Comparison of ENCODE assay signal across 8 mouse cellular contexts in genomic region chr3:105801191-105802166, GRCm38 (mm10). TPM values are rescaled to one million over a fixed set of nuclear protein-coding genes. Genes with fewer than 3 reads are reported as not detected.
DNase-seq lines count a peak whose midpoint lies in the region; ATAC-seq and TF ChIP-seq lines count a peak whose summit lies in the region.

TSS of gene Rap1a (minus strand) at chr3:105801336.

- no peaks in the 10 kb centered on the region for H3K27me3 ChIP-seq in forebrain, embryonic 11.5 days (ENCODE audit: control insufficient read depth, insufficient read depth, low read length)
- H3K27me3 ChIP-seq in heart, embryonic 15.5 days, result peaks cover 9% of the 10 kb centered on the region; the same call in 1 of the 2 replicates
- H3K27me3 ChIP-seq in liver, embryonic 15.5 days, result no peaks in the 10 kb centered on the region
- H3K27me3 ChIP-seq in neural tube, embryonic 12.5 days (replicated peaks), result no peaks in the 10 kb centered on the region
- H3K27me3 ChIP-seq in stomach, postnatal 0 days (ENCODE audit: control insufficient read depth, insufficient read depth, low read length), result no peaks in the 10 kb centered on the region

- DNase-seq in forebrain, embryonic 11.5 days (ENCODE audit: low spot score), result peak; percentile 92
- peak; percentile 88 for DNase-seq in kidney, postnatal 14 days
- DNase-seq in stomach, postnatal 0 days (ENCODE audit: low spot score), result peak; percentile 87

- TF ChIP-seq EP300 in stomach, postnatal 0 days (optimal IDR thresholded peaks at IDR 0.05), result no peak

- TF ChIP-seq CTCF in stomach, postnatal 0 days (IDR thresholded peaks at IDR 0.05; ENCODE audit: low read depth), result no peak

- H3K27ac ChIP-seq in brown adipose tissue, adult 24 weeks (replicated peaks; ENCODE audit: low read depth, low read length), result peak within 1 kb of the TSS; percentile 93
- peak within 1 kb of the TSS; percentile 74 for H3K27ac ChIP-seq in forebrain, embryonic 11.5 days (ENCODE audit: low read depth, low read length)
- H3K27ac ChIP-seq in heart, embryonic 15.5 days, result peak within 1 kb of the TSS; percentile 91
- H3K27ac ChIP-seq in liver, embryonic 15.5 days (replicated peaks), result peak within 1 kb of the TSS; percentile 96
- H3K27ac ChIP-seq in neural tube, embryonic 12.5 days, result peak within 1 kb of the TSS; percentile 81
- H3K27ac ChIP-seq in stomach, postnatal 0 days (replicated peaks), result peak within 1 kb of the TSS; percentile 96

- H3K4me2 ChIP-seq in forebrain, embryonic 11.5 days (ENCODE audit: low read depth, low read length, severe bottlenecking), result peak within 1 kb of the TSS; percentile 67
- H3K4me2 ChIP-seq in heart, embryonic 15.5 days, result peak within 1 kb of the TSS; percentile 80
- H3K4me2 ChIP-seq in liver, embryonic 15.5 days, result peak within 1 kb of the TSS; percentile 77
- peak within 1 kb of the TSS; percentile 70 for H3K4me2 ChIP-seq in neural tube, embryonic 12.5 days (replicated peaks)
- H3K4me2 ChIP-seq in stomach, postnatal 0 days (replicated peaks; ENCODE audit: low read depth), result peak within 1 kb of the TSS; percentile 73

- H3K36me3 ChIP-seq in forebrain, embryonic 11.5 days (ENCODE audit: control insufficient read depth, insufficient read depth, low read length), result no peaks in the 10 kb centered on the region
- H3K36me3 ChIP-seq in heart, embryonic 15.5 days, result no peaks in the 10 kb centered on the region
- no peaks in the 10 kb centered on the region for H3K36me3 ChIP-seq in liver, embryonic 15.5 days (replicated peaks)
- no peaks in the 10 kb centered on the region for H3K36me3 ChIP-seq in neural tube, embryonic 12.5 days
- no peaks in the 10 kb centered on the region for H3K36me3 ChIP-seq in stomach, postnatal 0 days (ENCODE audit: control insufficient read depth, insufficient read depth, low read length)

- H3K9me3 ChIP-seq in forebrain, embryonic 11.5 days (ENCODE audit: control insufficient read depth, low read length), result no peaks in the 10 kb centered on the region
- no peaks in the 10 kb centered on the region for H3K9me3 ChIP-seq in heart, embryonic 15.5 days (replicated peaks)
- H3K9me3 ChIP-seq in liver, embryonic 15.5 days (replicated peaks), result no peaks in the 10 kb centered on the region
- H3K9me3 ChIP-seq in neural tube, embryonic 12.5 days, result no peaks in the 10 kb centered on the region
- no peaks in the 10 kb centered on the region for H3K9me3 ChIP-seq in stomach, postnatal 0 days (ENCODE audit: control insufficient read depth, low read length)

- H3K4me1 ChIP-seq in brown adipose tissue, adult 24 weeks (ENCODE audit: control insufficient read depth, insufficient read depth, insufficient read length, low read length), result peaks cover 34% of the 10 kb centered on the region
- H3K4me1 ChIP-seq in forebrain, embryonic 11.5 days (replicated peaks; ENCODE audit: control insufficient read depth, insufficient read depth, low read length), result peaks cover 2% of the 10 kb centered on the region; the same call in 1 of the 2 replicates
- H3K4me1 ChIP-seq in heart, embryonic 15.5 days (replicated peaks), result peaks cover 26% of the 10 kb centered on the region
- H3K4me1 ChIP-seq in liver, embryonic 15.5 days (replicated peaks), result peaks cover 63% of the 10 kb centered on the region
- H3K4me1 ChIP-seq in neural tube, embryonic 12.5 days, result peaks cover 8% of the 10 kb centered on the region
- H3K4me1 ChIP-seq in stomach, postnatal 0 days (replicated peaks; ENCODE audit: control insufficient read depth, insufficient read depth), result peaks cover 2% of the 10 kb centered on the region; the same call in 1 of the 2 replicates

- peak within 1 kb of the TSS; percentile 94 for H3K4me3 ChIP-seq in brown adipose tissue, adult 24 weeks (ENCODE audit: insufficient read depth, low read depth, low read length)
- peak within 1 kb of the TSS; percentile 83 for H3K4me3 ChIP-seq in forebrain, embryonic 11.5 days (ENCODE audit: low read depth, low read length)
- H3K4me3 ChIP-seq in heart, embryonic 15.5 days, result peak within 1 kb of the TSS; percentile 93
- H3K4me3 ChIP-seq in liver, embryonic 15.5 days (replicated peaks), result peak within 1 kb of the TSS; percentile 93
- H3K4me3 ChIP-seq in neural tube, embryonic 12.5 days, result peak within 1 kb of the TSS; percentile 89
- H3K4me3 ChIP-seq in stomach, postnatal 0 days (ENCODE audit: low read depth, low read length), result peak within 1 kb of the TSS; percentile 78

- peak; percentile 50 for ATAC-seq in CD4-positive, CD25-positive, alpha-beta regulatory T cell, adult 4 months
- ATAC-seq in forebrain, embryonic 11.5 days (replicated peaks; ENCODE audit: low FRiP score), result peak; percentile 96
- peak; percentile 88 for ATAC-seq in heart, embryonic 15.5 days (replicated peaks; ENCODE audit: insufficient number of reproducible peaks, insufficient read depth, low FRiP score, low read depth)
- ATAC-seq in liver, embryonic 15.5 days (ENCODE audit: insufficient read depth), result peak; percentile 91
- peak; percentile 96 for ATAC-seq in neural tube, embryonic 12.5 days (ENCODE audit: low FRiP score, low read depth)
- ATAC-seq in stomach, postnatal 0 days (ENCODE audit: low FRiP score, low TSS enrichment), result peak; percentile 94

- H3K9ac ChIP-seq in forebrain, embryonic 11.5 days (ENCODE audit: low read length), result peak within 1 kb of the TSS; percentile 89
- peak within 1 kb of the TSS; percentile 96 for H3K9ac ChIP-seq in heart, embryonic 15.5 days
- peak within 1 kb of the TSS; percentile 96 for H3K9ac ChIP-seq in liver, embryonic 15.5 days
- peak within 1 kb of the TSS; percentile 92 for H3K9ac ChIP-seq in neural tube, embryonic 12.5 days
- peak within 1 kb of the TSS; percentile 91 for H3K9ac ChIP-seq in stomach, postnatal 0 days (ENCODE audit: low read length)

- 28% methylated on average over 31 of the region's 50 CpGs for WGBS in forebrain, embryonic 11.5 days
- 17% methylated on average over 39 of the region's 50 CpGs for WGBS in heart, embryonic 15.5 days
- 5% methylated on average over 41 of the region's 50 CpGs for WGBS in liver, embryonic 15.5 days (ENCODE audit: insufficient replicate concordance)
- WGBS in neural tube, embryonic 12.5 days, result 25% methylated on average over 35 of the region's 50 CpGs
- 23% methylated on average over 32 of the region's 50 CpGs for WGBS in stomach, postnatal 0 days

RNA-seq across cellular contexts. Expression of gene Rap1a, which starts in this region (rescaled TPM):
- 100 to 1,000 TPM; 120 to 139 TPM for polyA plus RNA-seq in CD4-positive, CD25-positive, alpha-beta regulatory T cell, adult 4 months (2017; shearing (Covaris generic))
- 103 and 111 TPM in 2 replicates for polyA plus RNA-seq in brown adipose tissue, adult 24 weeks (2012; ENCODE audit: insufficient read depth, insufficient read length, missing spikeins)
- 75.9 and 84.3 TPM in 2 replicates for polyA plus RNA-seq in forebrain, embryonic 11.5 days (2014; fragmentation: Nextera tagmentation; extraction: Ambion mirVana)
- polyA plus RNA-seq in heart, embryonic 15.5 days (2015; fragmentation: Nextera tagmentation; extraction: Ambion mirVana), result 79.7 and 92.9 TPM in 2 replicates
- polyA plus RNA-seq in liver, embryonic 15.5 days (2015; fragmentation: Nextera tagmentation; extraction: Ambion mirVana), result 87.8 and 106 TPM in 2 replicates
- 76.6 and 76.9 TPM in 2 replicates for polyA plus RNA-seq in neural tube, embryonic 12.5 days (2016; fragmentation: Nextera tagmentation; extraction: Ambion mirVana)
- 119 and 120 TPM in 2 replicates for polyA plus RNA-seq in stomach, postnatal 0 days (2015; fragmentation: Nextera tagmentation; extraction: Ambion mirVana)

Comparison
In these comparisons a context has a peak if more than half of its experiments do, and no peak if none do; other contexts are left out.
1. Peak in every context shown above with its lines: DNase-seq, ATAC-seq, H3K4me3 ChIP-seq and H3K27ac ChIP-seq.